Mouse (Mus musculus) CH12.LX (cell line): ENCODE data around the gene Rnf133. TPM values are rescaled to one million over a fixed set of nuclear protein-coding genes. Genes with fewer than 3 reads are reported as not detected.

ENCODE experiments used
- DNase-seq: peaks from one replicate; pipeline ENCODE4 v3.0.0-alpha.2; 2013; ENCODE audit errors: extremely low read depth
- H3K27ac ChIP-seq: 2 replicates; pipeline ENCODE4 v1.5.1; 2012; ENCODE audit warnings: low read depth, mild to moderate bottlenecking, control low read depth, moderate library complexity; ENCODE audit not compliant: insufficient read depth
- H3K27me3 ChIP-seq: replicated peaks from 2 replicates; pipeline ENCODE3; 2012; ENCODE audit warnings: inconsistent platforms
- H3K36me3 ChIP-seq, 2 experiments: replicated peaks in 1 of 2; 2 replicates each; pipeline versions ENCODE3 to v1.6.1; 2012; ENCODE audit warnings: inconsistent platforms in 1 of 2, low read length in 1 of 2, mild to moderate bottlenecking in 1 of 2, mixed read lengths in 1 of 2, moderate library complexity in 1 of 2; ENCODE audit not compliant: control insufficient read depth in 1 of 2, insufficient read depth in 1 of 2
- H3K4me1 ChIP-seq, 2 experiments: 2 replicates each; pipeline ENCODE4 v1.6.1; 2012; ENCODE audit warnings: inconsistent platforms in 1 of 2, moderate library complexity in 1 of 2; ENCODE audit not compliant: insufficient read depth in 2 of 2, control insufficient read depth in 1 of 2
- H3K4me2 ChIP-seq: 2 replicates; pipeline ENCODE4 v1.6.1; 2012; ENCODE audit warnings: low read depth, mild to moderate bottlenecking, control low read depth; ENCODE audit not compliant: poor library complexity, insufficient read depth, severe bottlenecking
- H3K4me3 ChIP-seq, 3 experiments: fragments of 150-350 bp in 1 of 3; sonication (generic) in 1 of 3; replicated peaks in 1 of 3; 2 replicates each; pipeline versions ENCODE3 to v1.5.1; 2011 to 2012; ENCODE audit warnings: low read depth in 2 of 3, low read length in 2 of 3, mild to moderate bottlenecking in 2 of 3, moderate library complexity in 2 of 3, control low read depth in 1 of 3, improper control_type of control experiment in 1 of 3, inconsistent platforms in 1 of 3, mixed read lengths in 1 of 3; ENCODE audit not compliant: poor library complexity in 1 of 3
- H3K79me2 ChIP-seq: replicated peaks from 2 replicates; pipeline ENCODE4 v1.6.1; 2012; ENCODE audit warnings: mild to moderate bottlenecking, moderate library complexity; ENCODE audit not compliant: control insufficient read depth, poor library complexity, insufficient read depth, severe bottlenecking; ENCODE audit errors: extremely low read depth
- H3K9ac ChIP-seq: 2 replicates; pipeline ENCODE4 v1.6.1; 2012; ENCODE audit warnings: low read depth, mild to moderate bottlenecking, control low read depth, moderate library complexity; ENCODE audit not compliant: insufficient read depth
- H3K9me3 ChIP-seq: replicated peaks from 2 replicates; pipeline ENCODE3; 2012; ENCODE audit warnings: low read length, inconsistent platforms, mixed read lengths
- BHLHE40 ChIP-seq: IDR thresholded peaks from 2 replicates; pipeline ENCODE4 v1.6.1; 2011; ENCODE audit warnings: mild to moderate bottlenecking, low read depth, low read length, improper control_type of control experiment
- CHD1 ChIP-seq: IDR thresholded peaks from 2 replicates; pipeline ENCODE4 v1.6.1; 2012; ENCODE audit warnings: low read depth, low read length, improper control_type of control experiment, inconsistent platforms
- ELF1 ChIP-seq: IDR thresholded peaks from 2 replicates; pipeline ENCODE4 v1.6.1; 2014; ENCODE audit warnings: low read depth, mild to moderate bottlenecking, inconsistent platforms, low read length, improper control_type of control experiment
- EP300 ChIP-seq: IDR thresholded peaks from 2 replicates; pipeline ENCODE4 v1.6.1; 2011; ENCODE audit warnings: low read length, improper control_type of control experiment
- ETS1 ChIP-seq: conservative IDR thresholded peaks from 2 replicates; pipeline ENCODE4 v1.6.1; 2012; ENCODE audit warnings: low read depth, mild to moderate bottlenecking, inconsistent platforms, low read length, improper control_type of control experiment, moderate library complexity
- JUN ChIP-seq: IDR thresholded peaks from 2 replicates; pipeline ENCODE4 v1.6.1; 2011; ENCODE audit warnings: low read depth, mild to moderate bottlenecking, low read length, improper control_type of control experiment, moderate library complexity; ENCODE audit not compliant: insufficient read depth
- JUND ChIP-seq: conservative IDR thresholded peaks from 2 replicates; pipeline ENCODE4 v1.6.1; 2011; ENCODE audit warnings: low read depth, low read length, improper control_type of control experiment
- MAFK ChIP-seq: IDR thresholded peaks from 2 replicates; pipeline ENCODE4 v1.6.1; 2011; ENCODE audit warnings: low read length, improper control_type of control experiment; ENCODE audit not compliant: insufficient replicate concordance
- MAZ ChIP-seq: IDR thresholded peaks from 2 replicates; pipeline ENCODE4 v1.6.1; 2012; ENCODE audit warnings: low read depth, mild to moderate bottlenecking, inconsistent platforms, low read length, improper control_type of control experiment, moderate library complexity
- MEF2A ChIP-seq: IDR thresholded peaks from 2 replicates; pipeline ENCODE4 v1.6.1; 2014; ENCODE audit warnings: low read depth, mild to moderate bottlenecking, inconsistent platforms, low read length, improper control_type of control experiment, borderline replicate concordance
- NRF1 ChIP-seq: IDR thresholded peaks from 2 replicates; pipeline ENCODE4 v1.6.1; 2014; ENCODE audit warnings: low read depth, mild to moderate bottlenecking, inconsistent platforms, low read length, improper control_type of control experiment, moderate library complexity
- PAX5 ChIP-seq: IDR thresholded peaks from 2 replicates; pipeline ENCODE4 v1.6.1; 2012; ENCODE audit warnings: low read length, inconsistent platforms, mixed read lengths
- RAD21 ChIP-seq: IDR thresholded peaks from 2 replicates; pipeline ENCODE4 v1.6.1; 2011; ENCODE audit warnings: low read depth, mild to moderate bottlenecking, low read length, improper control_type of control experiment, moderate library complexity
- RCOR1 ChIP-seq: conservative IDR thresholded peaks from 2 replicates; pipeline ENCODE4 v1.6.1; 2012; ENCODE audit warnings: low read depth, mild to moderate bottlenecking, inconsistent platforms, low read length, improper control_type of control experiment
- UBTF ChIP-seq: IDR thresholded peaks from 2 replicates; pipeline ENCODE4 v1.6.1; 2012; ENCODE audit warnings: low read depth, mild to moderate bottlenecking, inconsistent platforms, low read length, improper control_type of control experiment, moderate library complexity
- USF1 ChIP-seq: IDR thresholded peaks from 2 replicates; pipeline ENCODE4 v1.6.1; 2014; ENCODE audit warnings: low read depth, mild to moderate bottlenecking, inconsistent platforms, low read length, improper control_type of control experiment
- USF2 ChIP-seq: conservative IDR thresholded peaks from 2 replicates; pipeline ENCODE4 v1.6.1; 2011; ENCODE audit warnings: low read depth, low read length, improper control_type of control experiment
- ZKSCAN1 ChIP-seq: IDR thresholded peaks from 2 replicates; pipeline ENCODE4 v1.6.1; 2012; ENCODE audit warnings: low read depth, inconsistent platforms, low read length, improper control_type of control experiment, borderline replicate concordance
- ZMIZ1 ChIP-seq: IDR thresholded peaks from 2 replicates; pipeline ENCODE4 v1.6.1; 2012; ENCODE audit warnings: low read depth, mild to moderate bottlenecking, inconsistent platforms, low read length, improper control_type of control experiment
- ZNF384 ChIP-seq: IDR thresholded peaks from 2 replicates; pipeline ENCODE4 v1.6.1; 2012; ENCODE audit warnings: low read depth, low read length, improper control_type of control experiment, inconsistent platforms
- dilution Hi-C: fragments of 300-500 bp; cut with MboI; formaldehyde crosslinking; loops from 2 replicates; pipeline ENCODE4 v1.14.3; 2020; ENCODE audit warnings: low sequenced_read_pairs; ENCODE audit not compliant: extremely low pct_unique_long_range_greater_than_20kb, extremely low pct_ligation_motif_present
- in situ Hi-C: fragments of 300-500 bp; cut with MboI; formaldehyde crosslinking; loops from 3 replicates; pipeline ENCODE4 v1.14.3; 2019; ENCODE audit warnings: low sequenced_read_pairs, low pct_ligation_motif_present, low pct_unique_long_range_greater_than_20kb, mixed read lengths
- polyA plus RNA-seq: library from polyadenylated mRNA; unstranded; fragments of >175 nt; gene quantifications from 2 replicates; pipeline ENCODE4 v1.2.1, GENCODE M21; 2012; ENCODE audit warnings: low read depth; ENCODE audit not compliant: insufficient read length
- total RNA-seq, 2 experiments: library from RNA; depleted of rRNA; stranded (reverse); fragments of 300-350 nt in 1 of 2; fragments of >200 nt in 1 of 2; gene quantifications; 2 replicates each; pipeline ENCODE4 v1.2.3; 2012 to 2014

The Rnf133 gene
- total and polyA plus RNA-seq, 3 experiments = not detected

- no peaks in the 10 kb centered on the region for H3K27me3 ChIP-seq
- H3K9me3 ChIP-seq = no peaks in the 10 kb centered on the region
- H3K4me1 ChIP-seq = no peaks in the 10 kb centered on the region
- H3K4me2 ChIP-seq = no peak within 1 kb of the TSS
- H3K79me2 ChIP-seq = no peaks in the 10 kb centered on the region
- no peak within 1 kb of the TSS for H3K4me3 ChIP-seq
- H3K9ac ChIP-seq = no peak within 1 kb of the TSS
- in situ Hi-C loops = no loop called here
- TF ChIP-seq ZMIZ1 (no peak), CHD1 (no peak), ETS1 (no peak)
- H3K27ac ChIP-seq = no peak within 1 kb of the TSS
- no peak for DNase-seq
- dilution Hi-C loops = no loop called here
- no peaks in the 10 kb centered on the region for H3K36me3 ChIP-seq
These were observed 4.9 kb upstream of the Rnf133 start, which contains the start of gene Rnf148 for GRCm38 (mm10) chr6:23655036-23655435. TSS of gene Rnf148 (minus strand) at chr6:23655136.

- H3K36me3 ChIP-seq = no peaks in the 10 kb centered on the region
- in situ Hi-C loops = no loop called here
- DNase-seq = no peak
- H3K4me3 ChIP-seq = no peak overlapping the region
- no peaks in the 10 kb centered on the region for H3K27me3 ChIP-seq
- dilution Hi-C loops = no loop called here
- no peak for TF ChIP-seq JUN
- TF ChIP-seq RCOR1 = no peak
- TF ChIP-seq MAZ = no peak
- no peak for TF ChIP-seq ETS1
- no peak for TF ChIP-seq UBTF
- no peak for TF ChIP-seq BHLHE40
- TF ChIP-seq JUND = no peak
- no peak for TF ChIP-seq PAX5
- no peak for TF ChIP-seq EP300
- no peak for TF ChIP-seq MAFK
- TF ChIP-seq MEF2A = no peak
- TF ChIP-seq ZMIZ1 = no peak
- no peak for TF ChIP-seq NRF1
- no peak for TF ChIP-seq ZNF384
- no peak for TF ChIP-seq USF2
- no peak for TF ChIP-seq USF1
- no peak for TF ChIP-seq RAD21
- TF ChIP-seq ELF1 = no peak
- TF ChIP-seq ZKSCAN1 = no peak
- H3K4me1 ChIP-seq = no peaks in the 10 kb centered on the region
- no peak overlapping the region for H3K27ac ChIP-seq
- no peak overlapping the region for H3K9ac ChIP-seq
- H3K4me2 ChIP-seq = no peak overlapping the region
- H3K9me3 ChIP-seq = no peaks in the 10 kb centered on the region
- H3K79me2 ChIP-seq = no peaks in the 10 kb centered on the region
These were observed 1.4 kb downstream of the Rnf133 start for GRCm38 (mm10) chr6:23648732-23649131.
